Mouse (Mus musculus) monocyte, adult 5-6 weeks (primary cell): Measurements from ENCODE around the gene Cdx2. TPM values are rescaled to one million over a fixed set of nuclear protein-coding genes. Genes with fewer than 3 reads are reported as not detected.

Experiments used
- ATAC-seq: fragments of 153-309, 156-312 bp; replicated peaks from 2 replicates; pipeline ENCODE4 v1.8.0; 2017; ENCODE audit warnings: mild to moderate bottlenecking; ENCODE audit not compliant: low TSS enrichment, insufficient number of reproducible peaks, severe bottlenecking, poor library complexity, low FRiP score
- total RNA-seq: library from RNA; stranded (forward); fragments of 200-1000, 200-491, 200-594 nt; gene quantifications from 3 replicates; pipeline ENCODE4 v1.2.3, GENCODE M21; 2017

Gene Cdx2
- total RNA-seq, 1 experiment from 2014 or later = not detected

DNA sequence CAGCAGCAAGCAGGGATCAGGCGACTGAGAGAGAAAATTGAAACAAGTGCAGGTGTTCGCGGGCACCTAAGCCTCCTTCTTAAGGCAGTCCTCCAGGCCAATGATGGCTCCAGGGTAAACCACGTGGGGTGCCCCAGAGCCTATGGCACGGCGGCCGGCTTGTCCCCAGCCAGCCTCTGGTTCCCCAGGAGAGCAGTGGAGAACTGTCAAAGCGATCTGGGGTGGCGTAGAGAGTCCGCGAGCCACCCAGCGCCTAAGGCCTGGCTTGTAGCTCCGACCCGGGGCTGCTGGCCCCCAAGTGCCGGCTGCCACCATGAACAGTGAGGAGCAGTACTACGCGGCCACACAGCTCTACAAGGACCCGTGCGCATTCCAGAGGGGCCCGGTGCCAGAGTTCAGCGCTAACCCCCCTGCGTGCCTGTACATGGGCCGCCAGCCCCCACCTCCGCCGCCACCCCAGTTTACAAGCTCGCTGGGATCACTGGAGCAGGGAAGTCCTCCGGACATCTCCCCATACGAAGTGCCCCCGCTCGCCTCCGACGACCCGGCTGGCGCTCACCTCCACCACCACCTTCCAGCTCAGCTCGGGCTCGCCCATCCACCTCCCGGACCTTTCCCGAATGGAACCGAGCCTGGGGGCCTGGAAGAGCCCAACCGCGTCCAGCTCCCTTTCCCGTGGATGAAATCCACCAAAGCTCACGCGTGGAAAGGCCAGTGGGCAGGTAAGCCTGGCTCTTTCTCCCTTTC, 37.0 kb downstream of the Cdx2 start, which contains the start of gene Pdx1:
Gene Pdx1 (plus strand): TSS at position 34 of the 747 bp plus-strand sequence.
- ATAC-seq = no peak

DNA sequence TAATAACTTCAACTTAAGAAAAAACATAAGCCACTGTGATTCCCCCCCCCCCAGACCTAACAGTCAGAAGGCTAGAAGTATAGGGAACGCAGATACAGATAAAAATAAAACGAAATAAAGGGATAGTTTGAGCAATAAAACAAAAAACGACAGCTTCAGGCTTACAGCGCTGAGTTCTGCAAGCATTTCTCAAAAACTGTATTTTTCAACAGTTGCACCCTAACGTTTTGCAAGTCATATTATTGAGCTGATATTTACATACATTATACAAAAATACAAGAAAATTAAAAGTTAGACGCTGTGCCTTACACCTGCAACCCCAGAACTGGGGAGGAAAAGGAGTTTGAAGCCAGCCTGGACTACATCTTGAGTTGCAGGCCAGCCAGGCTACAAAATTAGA, 37.7 kb downstream of the Cdx2 start:
- ATAC-seq = no peak

GRCm38 (mm10) chr5:147268728-147269127, 38.3 kb downstream of the Cdx2 start:
- ATAC-seq = no peak

DNA sequence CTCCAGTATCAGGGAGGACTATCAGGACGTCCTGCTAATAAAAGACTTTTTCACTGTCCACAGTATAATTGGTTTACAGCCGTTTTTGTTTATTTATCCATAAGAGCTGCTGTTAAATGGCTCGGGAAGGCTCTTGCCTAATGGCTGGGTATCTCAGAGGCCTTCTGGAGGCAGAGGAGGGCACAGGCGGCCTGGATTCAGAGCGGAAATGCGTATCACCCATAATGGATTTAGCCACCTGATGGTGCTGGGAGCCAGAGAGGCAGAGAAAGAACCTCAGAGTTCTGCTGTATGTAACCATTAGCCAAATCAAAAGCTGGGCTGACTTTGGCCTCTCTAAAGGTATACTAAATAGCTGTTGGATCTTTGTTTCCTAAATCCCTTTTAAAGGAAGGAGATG, 39.6 kb downstream of the Cdx2 start:
- ATAC-seq = no peak

- no peak for ATAC-seq
These were observed 43.1 kb downstream of the Cdx2 start for GRCm38 (mm10) chr5:147263945-147264344.

GRCm38 (mm10) chr5:147261899-147262541, 45.0 kb downstream of the Cdx2 start:
- ATAC-seq = no peak

- ATAC-seq = no peak
These were observed 46.3 kb downstream of the Cdx2 start for GRCm38 (mm10) chr5:147260778-147261177.

GRCm38 (mm10) chr5:147260189-147260588, 46.9 kb downstream of the Cdx2 start:
- no peak for ATAC-seq

Other genes with a start within 250 kb of the Cdx2 start
- 2.7 to 9.6 TPM (median 2.9 TPM) in 3 replicates for gene Lnx2, start 230.7 kb downstream of the Cdx2 start, total RNA-seq
- gene Polr1d, start 230.2 kb downstream of the Cdx2 start, total RNA-seq = 89.9 to 107 TPM (median 97.4 TPM) in 3 replicates
- not detected in 3 replicates for gene Gsx1, start 118.6 kb downstream of the Cdx2 start, total RNA-seq
- not detected in 3 replicates for gene Pdx1, start 37.3 kb downstream of the Cdx2 start, total RNA-seq
- not detected in 3 replicates for gene Urad, start 15.2 kb upstream of the Cdx2 start, total RNA-seq
- gene Flt3, start 93.2 kb upstream of the Cdx2 start, total RNA-seq = 1.7 to 3.9 TPM (median 3.2 TPM) in 3 replicates
- gene Pan3, start 122.9 kb upstream of the Cdx2 start, total RNA-seq = 167 to 270 TPM (median 183 TPM) in 3 replicates